Mouse (Mus musculus) G1E (cell line): ENCODE results near the gene Col6a2. TPM values are rescaled to one million over a fixed set of nuclear protein-coding genes. Genes with fewer than 3 reads are reported as not detected.

Source experiments
- ATAC-seq: 2 replicates; pipeline ENCODE4 v1.8.0; 2016; ENCODE audit warnings: mild to moderate bottlenecking; ENCODE audit not compliant: insufficient number of reproducible peaks, poor library complexity, low FRiP score, severe bottlenecking; ENCODE audit errors: extremely low read depth
- DNase-seq: peaks from one replicate; pipeline ENCODE4 v3.0.0; 2012; ENCODE audit warnings: low spot score
- H3K27me3 ChIP-seq: 2 replicates; pipeline ENCODE4 v1.6.1; 2012; ENCODE audit warnings: mild to moderate bottlenecking, low read length, inconsistent platforms; ENCODE audit not compliant: insufficient read depth
- H3K36me3 ChIP-seq: replicated peaks from 2 replicates; pipeline ENCODE3; 2012; ENCODE audit warnings: mild to moderate bottlenecking, inconsistent platforms
- H3K4me1 ChIP-seq: 2 replicates; pipeline ENCODE4 v1.6.1; 2012; ENCODE audit warnings: low read depth, low read length, inconsistent platforms, mixed read lengths; ENCODE audit not compliant: insufficient read depth
- H3K4me3 ChIP-seq: 2 replicates; pipeline ENCODE4 v1.5.1; 2012; ENCODE audit warnings: low read depth, mild to moderate bottlenecking, inconsistent platforms, low read length, moderate library complexity, mixed read lengths
- H3K9me3 ChIP-seq: replicated peaks from 2 replicates; pipeline ENCODE4 v1.6.1; 2012; ENCODE audit warnings: inconsistent platforms
- CTCF ChIP-seq: IDR thresholded peaks from 2 replicates; pipeline ENCODE4 v1.5.1; 2012; ENCODE audit warnings: low read depth, low read length, inconsistent platforms, mixed read lengths
- GATA1 ChIP-seq: IDR thresholded peaks from 2 replicates; pipeline ENCODE4 v1.6.1; 2012; ENCODE audit warnings: borderline replicate concordance, low read length, inconsistent platforms, mixed read lengths
- GATA2 ChIP-seq: IDR thresholded peaks from 2 replicates; pipeline ENCODE4 v1.6.1; 2012; ENCODE audit warnings: low read depth, low read length, inconsistent platforms, borderline replicate concordance
- POLR2AphosphoS5 ChIP-seq: IDR thresholded peaks from 2 replicates; pipeline ENCODE4 v1.6.1; 2012; ENCODE audit warnings: low read depth, low read length, inconsistent platforms; ENCODE audit not compliant: insufficient replicate concordance
- TAL1 ChIP-seq: conservative IDR thresholded peaks from 2 replicates; pipeline ENCODE4 v1.6.1; 2012; ENCODE audit warnings: low read depth, low read length, inconsistent platforms, mixed read lengths
- polyA plus RNA-seq: library from polyadenylated mRNA; stranded (reverse); fragments of >175 nt; gene quantifications from 2 replicates; pipeline ENCODE4 v1.2.3, GENCODE M21; 2012
- total RNA-seq, 2 experiments: library from RNA; stranded (forward) in 1 of 2; stranded (reverse) in 1 of 2; fragments of 200-1000 nt in 1 of 2; fragments of >200 nt in 1 of 2; fragmentation: Nextera tagmentation in 1 of 2; gene quantifications; 2 replicates each; pipeline ENCODE4 v1.2.3; 2014 to 2017

The Col6a2 gene
- total and polyA plus RNA-seq, 3 experiments = 0.11 TPM; not detected in 2

DNA sequence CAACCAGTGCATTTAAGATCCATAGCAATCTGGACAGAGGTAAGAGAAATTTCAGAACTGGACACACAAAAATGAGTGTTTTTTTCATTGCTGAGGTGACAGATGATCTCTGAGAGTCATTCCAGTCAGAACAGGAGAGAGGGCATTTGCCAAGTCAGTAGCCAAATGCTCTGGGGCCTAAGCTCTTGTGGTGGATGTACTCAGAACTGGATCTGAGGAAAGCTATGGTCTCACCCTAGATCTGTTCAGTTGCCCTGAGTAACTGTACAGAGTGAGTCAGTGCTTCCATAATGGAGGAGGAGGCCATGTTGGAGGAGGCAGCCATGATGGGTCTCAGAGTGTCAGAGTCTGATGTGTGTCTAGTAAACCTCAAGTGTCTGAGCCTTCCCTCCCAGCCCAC, 21.6 kb upstream of the Col6a2 start:
- DNase-seq = no peak
- ATAC-seq = no peak
- peaks cover 2% of the 10 kb centered on the region for H3K27me3 ChIP-seq

DNA sequence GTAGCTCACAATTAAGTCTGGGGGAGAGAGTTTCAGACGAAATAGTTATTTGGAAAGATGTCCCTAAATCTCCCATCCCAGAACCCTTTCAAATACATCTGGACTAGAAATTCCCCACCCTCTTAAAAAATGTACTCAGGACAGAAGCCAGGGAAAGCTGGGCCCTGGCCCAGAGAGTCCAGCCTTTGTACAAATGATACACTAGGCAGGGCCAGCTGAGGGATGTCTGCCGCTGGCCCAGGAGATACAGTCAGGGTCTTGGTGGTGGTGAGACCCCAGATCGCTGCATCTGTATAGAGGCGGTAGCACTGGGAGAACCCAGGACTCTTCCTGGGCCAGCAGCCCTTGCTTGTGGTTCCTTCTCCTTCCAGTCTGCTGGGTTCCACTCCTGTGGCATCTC, 20.6 kb upstream of the Col6a2 start:
- no peak for DNase-seq
- TF ChIP-seq POLR2AphosphoS5 (no peak), CTCF (no peak), TAL1 (no peak), GATA1 (no peak), GATA2 (no peak)
- Histone ChIP-seq H3K4me3 (no peak overlapping the region), H3K27me3 (peaks cover 2% of the 10 kb centered on the region), H3K4me1 (no peaks in the 10 kb centered on the region), H3K9me3 (no peaks in the 10 kb centered on the region), H3K36me3 (no peaks in the 10 kb centered on the region)
- no peak for ATAC-seq

More for the DNA sequence above, 21.6 kb upstream of the Col6a2 start:
- Histone ChIP-seq H3K9me3 (no peaks in the 10 kb centered on the region), H3K4me3 (no peak overlapping the region), H3K4me1 (no peaks in the 10 kb centered on the region), H3K36me3 (no peaks in the 10 kb centered on the region)
- TF ChIP-seq GATA1 (no peak), POLR2AphosphoS5 (no peak), TAL1 (no peak), GATA2 (no peak), CTCF (no peak)

GRCm38 (mm10) chr10:76643446-76643845, 20.0 kb upstream of the Col6a2 start:
- no peak overlapping the region for H3K4me3 ChIP-seq
- H3K9me3 ChIP-seq = no peaks in the 10 kb centered on the region
- ATAC-seq (no peak), DNase-seq (no peak)
- H3K36me3 ChIP-seq = no peaks in the 10 kb centered on the region
- H3K27me3 ChIP-seq = peaks cover 2% of the 10 kb centered on the region; the same call in 1 of the 2 replicates
- TF ChIP-seq POLR2AphosphoS5 = no peak
- TF ChIP-seq GATA1 = no peak
- no peaks in the 10 kb centered on the region for H3K4me1 ChIP-seq

DNA sequence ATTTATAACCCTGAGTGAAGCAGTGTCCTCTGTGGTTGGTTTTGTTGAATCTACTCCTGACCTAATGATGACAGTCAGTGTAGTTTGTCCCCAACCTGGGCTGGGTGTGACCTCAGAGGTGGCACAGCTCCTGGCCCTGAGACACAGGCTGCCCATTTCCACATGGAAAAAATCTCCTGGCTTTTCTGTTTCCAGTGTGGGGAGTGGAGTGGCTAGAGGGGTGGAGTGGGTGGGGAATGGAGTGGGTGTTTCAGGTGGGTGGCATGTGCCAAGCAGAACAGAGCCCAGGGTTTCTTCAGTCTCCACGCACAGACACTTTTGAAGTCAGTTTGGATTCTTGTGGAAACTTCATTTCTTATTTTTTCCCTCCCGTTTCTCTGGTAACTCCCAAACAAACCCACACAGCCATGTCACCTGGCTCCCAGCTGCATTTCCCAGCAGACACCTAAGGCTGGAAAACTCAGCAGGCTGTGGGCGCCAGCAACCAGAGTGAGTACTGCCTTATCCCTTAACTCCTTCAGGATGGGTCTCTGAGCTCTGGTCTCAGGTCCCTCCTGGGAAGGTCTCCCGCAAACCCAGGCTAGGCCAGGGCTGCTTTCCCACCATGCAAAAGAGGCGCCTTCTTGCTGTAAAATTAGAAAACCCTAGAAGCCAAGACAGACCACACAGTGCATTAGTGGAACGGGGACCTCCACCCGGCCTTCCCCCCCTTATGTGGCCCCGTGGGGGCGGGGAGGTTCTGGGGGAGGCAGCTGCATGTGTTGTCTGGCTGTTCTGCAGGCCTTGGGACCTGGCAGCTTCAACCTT, 19.4 kb upstream of the Col6a2 start:
- Histone ChIP-seq H3K4me3 (no peak overlapping the region), H3K27me3 (peaks cover 2% of the 10 kb centered on the region; the same call in 1 of the 2 replicates), H3K9me3 (no peaks in the 10 kb centered on the region), H3K36me3 (no peaks in the 10 kb centered on the region), H3K4me1 (no peaks in the 10 kb centered on the region)
- TF ChIP-seq TAL1 (no peak), GATA2 (no peak), CTCF (no peak), POLR2AphosphoS5 (no peak), GATA1 (no peak)
- ATAC-seq (no peak), DNase-seq (no peak)

GRCm38 (mm10) chr10:76641894-76642627, 18.6 kb upstream of the Col6a2 start:
- no peak for ATAC-seq
- peaks cover 3% of the 10 kb centered on the region; the same call in 1 of the 2 replicates for H3K27me3 ChIP-seq
- no peak overlapping the region for H3K4me3 ChIP-seq
- no peaks in the 10 kb centered on the region for H3K4me1 ChIP-seq
- no peak for DNase-seq
- H3K36me3 ChIP-seq = no peaks in the 10 kb centered on the region
- H3K9me3 ChIP-seq = no peaks in the 10 kb centered on the region
- no peak for TF ChIP-seq GATA1
- no peak for TF ChIP-seq GATA2
- TF ChIP-seq CTCF = no peak

DNA sequence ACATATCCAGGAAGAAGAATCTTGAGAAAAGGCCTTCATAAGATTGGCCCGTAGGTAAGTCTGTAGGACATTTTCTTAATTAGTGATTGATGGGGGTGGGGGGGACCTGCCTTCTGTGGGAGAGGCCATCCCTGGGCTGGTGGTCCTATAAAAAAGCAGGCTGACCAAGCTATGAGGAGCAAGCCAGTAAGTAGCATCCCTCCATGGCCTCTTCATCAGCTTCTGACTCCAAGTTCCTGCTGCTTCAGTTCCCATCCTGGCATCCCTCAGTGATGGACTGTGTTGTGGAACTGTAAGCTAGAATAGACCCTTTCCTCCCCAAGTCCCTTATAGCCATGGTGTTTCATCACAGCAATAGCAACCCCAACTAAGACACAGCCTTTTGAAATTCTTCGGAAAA, 16.5 kb upstream of the Col6a2 start:
- DNase-seq (no peak), ATAC-seq (no peak)
- Histone ChIP-seq H3K9me3 (no peaks in the 10 kb centered on the region), H3K4me1 (no peaks in the 10 kb centered on the region), H3K27me3 (peaks cover 6% of the 10 kb centered on the region; the same call in 1 of the 2 replicates), H3K4me3 (no peak overlapping the region), H3K36me3 (no peaks in the 10 kb centered on the region)
- TF ChIP-seq GATA2 (no peak), GATA1 (no peak), POLR2AphosphoS5 (no peak), CTCF (no peak), TAL1 (no peak)
